Mouse (Mus musculus) embryonic fibroblast, embryonic 13.5 days (primary cell): ENCODE data around the gene Carnmt1.

ENCODE experiments used
- CTCF ChIP-seq: IDR thresholded peaks from 2 replicates; pipeline ENCODE4 v1.5.1; 2011; ENCODE audit warnings: mild to moderate bottlenecking, control low read depth, low read length, moderate library complexity, borderline replicate concordance; ENCODE audit not compliant: insufficient read depth
- POLR2A ChIP-seq: IDR thresholded peaks from 2 replicates; pipeline ENCODE4 v1.6.1; 2011; ENCODE audit warnings: low read depth, mild to moderate bottlenecking, control low read depth, low read length, moderate library complexity

GRCm38 (mm10) chr19:18725186-18725585, 54.6 kb downstream of the Carnmt1 start:
- TF ChIP-seq CTCF (no peak), POLR2A (no peak)
